Mouse (Mus musculus) 3T3-L1 (cell line): ENCODE measurements around the gene Pcp2.
"Not testable (repeated sequence)": the region's sequence is repeated elsewhere in the genome, so short reads cannot be mapped to it uniquely, and the experiment has no call there.

Source experiments
- DNase-seq: peaks from one replicate; pipeline ENCODE4 v3.0.0-alpha.2; 2015; ENCODE audit warnings: low read depth, low spot score

Pcp2 gene

DNA sequence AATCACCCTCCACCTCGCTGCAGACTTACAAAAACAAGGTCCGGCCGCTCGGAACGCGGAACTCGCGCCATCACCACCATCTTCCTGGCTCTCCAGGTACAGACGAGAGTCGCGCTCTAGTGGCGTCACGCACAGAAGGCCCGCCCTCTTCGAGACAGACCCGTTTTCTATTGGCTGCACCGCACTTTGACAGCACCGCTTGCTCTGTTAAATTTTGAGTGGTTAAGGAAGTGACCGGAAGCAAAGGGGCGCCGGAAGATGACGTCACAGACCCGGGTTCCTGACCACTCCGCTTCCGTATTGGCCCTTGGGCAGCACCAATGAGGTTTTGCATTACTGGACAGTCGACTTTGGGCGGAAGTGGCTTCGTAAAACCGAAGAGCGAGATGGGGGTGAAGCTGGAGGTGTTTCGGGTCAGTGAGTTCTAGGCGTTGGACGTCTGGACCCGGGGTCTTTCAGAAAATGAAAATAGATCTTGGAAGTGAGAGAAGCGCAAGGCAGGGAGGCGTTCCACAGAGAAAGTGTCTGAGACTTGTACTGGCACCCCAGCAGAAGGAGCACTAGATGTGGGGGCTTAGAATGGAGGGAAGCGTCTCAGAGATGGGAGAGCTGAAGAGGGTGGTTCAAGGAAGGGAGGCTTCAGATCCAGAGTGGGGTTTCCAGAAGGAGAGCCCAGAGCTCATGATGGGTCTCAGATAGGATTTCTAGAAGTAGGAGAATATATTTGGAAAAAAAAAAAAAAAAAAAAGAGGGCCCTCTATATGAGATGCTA, 4.0 kb downstream of the Pcp2 start, which contains the start of the genes Xab2 and Pet100:
Gene Xab2, minus strand, starts transcription at position 118 of the 772 bp plus-strand sequence.
Gene Pet100, plus strand, starts transcription at position 350 of the 772 bp plus-strand sequence.
- peak; percentile 100 for DNase-seq

DNA sequence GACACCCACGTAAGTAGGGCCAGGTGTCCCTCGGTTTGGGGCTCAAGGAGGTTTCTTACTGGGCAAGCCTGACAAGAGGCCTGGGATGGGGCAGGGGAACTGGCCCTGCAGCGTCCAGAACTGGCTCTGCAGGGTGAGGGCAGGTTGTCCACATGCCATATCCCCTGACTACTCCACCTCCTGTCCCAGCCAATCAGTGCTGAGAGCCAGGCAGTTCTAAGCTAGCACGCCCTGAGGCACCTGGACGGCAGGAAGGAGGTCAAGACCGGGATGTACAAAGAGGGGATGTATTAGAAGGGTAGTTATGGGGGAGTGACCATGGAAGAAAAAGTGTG, 15.6 kb downstream of the Pcp2 start:
- no peak for DNase-seq

DNA sequence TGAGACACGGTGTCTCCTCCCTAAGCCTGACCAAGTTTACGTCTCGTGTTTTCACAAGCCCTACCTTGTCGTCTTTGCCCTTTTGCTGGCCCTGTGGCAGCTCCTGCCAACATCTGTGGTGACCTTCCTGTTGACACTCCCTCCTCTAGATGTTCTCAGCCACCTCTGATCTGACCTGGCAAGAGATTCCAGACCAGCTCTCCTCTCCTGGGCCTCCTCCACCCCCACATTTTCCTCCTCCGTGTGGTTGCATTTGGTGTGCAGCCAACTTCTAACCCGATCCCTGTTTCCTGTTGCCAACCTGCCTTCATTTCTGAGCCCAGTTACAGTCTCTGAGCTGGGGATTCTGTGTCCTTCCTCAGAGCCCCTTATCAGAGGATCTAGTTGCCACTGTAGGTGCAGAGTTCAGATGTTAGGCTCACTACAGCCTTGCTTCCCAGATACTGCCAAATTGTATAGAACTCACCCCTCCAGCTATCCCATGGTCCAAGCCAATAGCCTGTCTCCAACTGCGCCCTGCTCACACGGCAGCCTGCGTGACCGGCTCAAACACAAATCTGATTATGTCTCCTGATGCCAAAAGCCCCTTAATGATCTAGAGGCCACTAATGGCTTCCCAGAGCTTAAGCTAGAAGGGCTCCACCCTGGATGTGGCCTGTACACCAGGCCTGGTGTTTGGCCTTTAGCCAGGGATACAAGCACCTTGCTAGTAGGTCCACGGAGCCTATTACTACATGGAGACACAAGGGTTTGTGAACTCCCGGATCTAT, 16.1 kb downstream of the Pcp2 start:
- peak; percentile 72 for DNase-seq

DNA sequence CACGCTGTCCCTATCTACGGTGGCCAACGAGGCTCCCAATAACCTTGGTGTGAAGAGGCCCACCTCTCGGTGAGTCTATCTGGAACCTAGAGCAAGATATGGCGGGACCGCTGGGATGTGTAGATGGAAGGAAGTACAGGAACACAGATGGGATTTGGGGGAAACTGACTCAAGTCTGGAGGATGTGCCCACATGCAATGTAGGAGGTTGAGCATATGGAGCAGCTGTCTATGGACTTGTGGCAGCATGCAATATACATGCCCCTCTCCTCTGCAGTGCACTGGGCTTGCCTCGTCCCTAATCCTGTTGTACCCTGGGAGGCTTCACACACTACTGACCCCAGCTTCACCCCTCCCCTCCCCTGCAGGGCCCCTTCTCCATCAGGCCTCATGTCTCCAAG, 17.5 kb downstream of the Pcp2 start:
- no peak for DNase-seq

DNA sequence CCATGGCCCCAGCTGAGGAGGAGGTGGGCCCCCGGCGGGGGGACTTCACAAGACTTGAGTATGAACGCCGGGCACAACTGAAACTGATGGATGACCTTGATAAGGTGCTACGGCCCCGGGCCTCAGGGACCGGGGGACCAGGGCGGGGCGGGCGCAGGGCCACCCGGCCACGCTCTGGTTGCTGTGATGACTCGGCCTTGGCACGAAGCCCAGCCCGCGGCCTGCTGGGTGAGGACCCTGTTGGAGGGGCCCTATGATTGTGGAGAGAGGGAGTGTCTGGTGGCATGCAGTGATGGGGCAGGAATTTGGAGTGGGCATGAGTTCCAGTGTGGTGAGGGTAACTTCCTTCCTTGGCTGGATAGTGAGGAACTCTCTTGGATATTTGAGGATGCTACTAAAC, 18.8 kb downstream of the Pcp2 start:
- no peak for DNase-seq

DNA sequence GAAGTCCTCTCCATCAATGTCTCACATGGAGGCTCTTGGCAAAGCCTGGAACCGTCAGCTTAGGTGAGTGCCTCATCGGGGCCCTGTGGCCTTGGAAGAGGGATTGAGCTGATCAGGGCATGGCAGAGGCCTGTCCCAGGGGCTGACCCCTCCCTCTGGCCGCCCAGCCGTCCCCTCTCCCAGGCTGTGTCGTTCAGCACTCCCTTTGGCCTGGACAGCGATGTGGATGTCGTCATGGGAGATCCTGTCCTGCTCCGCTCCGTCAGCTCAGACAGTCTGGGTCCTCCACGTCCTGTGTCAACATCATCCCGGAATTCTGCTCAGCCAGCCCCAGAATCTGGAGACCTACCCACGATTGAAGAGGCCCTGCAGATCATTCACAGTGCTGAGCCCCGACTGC, 21.9 kb downstream of the Pcp2 start:
- DNase-seq = no peak

DNA sequence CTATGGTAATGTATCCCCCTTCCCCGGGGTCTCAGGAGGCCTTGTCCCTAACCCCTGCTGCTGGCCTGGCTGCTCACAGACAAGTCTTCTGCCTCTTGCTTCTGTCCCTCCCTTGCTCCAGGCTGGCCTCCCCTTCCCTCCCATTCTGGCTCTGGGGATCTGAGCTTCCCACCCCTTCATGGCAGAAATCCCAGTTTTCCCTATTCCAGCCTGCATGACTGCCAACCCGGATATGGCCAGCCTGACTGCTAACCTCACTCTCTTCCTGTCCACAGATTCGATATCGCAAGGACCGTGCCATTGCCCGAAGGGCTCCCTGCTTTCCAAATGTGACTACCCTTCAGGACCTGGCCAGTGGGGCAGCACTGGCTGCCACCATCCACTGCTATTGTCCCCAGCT, 24.9 kb downstream of the Pcp2 start:
- DNase-seq = peak; percentile 48

DNA sequence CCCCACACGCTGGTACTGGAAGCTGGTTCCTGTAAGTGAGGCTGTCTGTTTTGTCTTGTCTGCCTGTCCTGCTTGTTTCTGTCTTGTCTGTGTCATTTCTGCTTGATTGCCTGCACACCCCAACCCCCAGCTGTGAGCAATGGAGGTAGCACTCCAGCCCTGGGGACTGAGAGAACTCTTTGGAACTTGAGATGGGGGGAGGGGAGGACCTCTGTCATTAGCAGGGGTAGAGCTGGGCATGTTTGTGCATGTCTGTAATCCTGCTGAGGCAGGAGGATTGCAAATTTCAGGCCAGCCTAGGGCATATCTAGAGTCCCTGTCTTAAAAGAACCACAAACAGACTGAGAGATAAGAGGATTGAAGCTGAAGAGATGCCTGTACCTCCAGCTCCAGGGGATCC, 26.1 kb downstream of the Pcp2 start:
- DNase-seq = no peak

DNA sequence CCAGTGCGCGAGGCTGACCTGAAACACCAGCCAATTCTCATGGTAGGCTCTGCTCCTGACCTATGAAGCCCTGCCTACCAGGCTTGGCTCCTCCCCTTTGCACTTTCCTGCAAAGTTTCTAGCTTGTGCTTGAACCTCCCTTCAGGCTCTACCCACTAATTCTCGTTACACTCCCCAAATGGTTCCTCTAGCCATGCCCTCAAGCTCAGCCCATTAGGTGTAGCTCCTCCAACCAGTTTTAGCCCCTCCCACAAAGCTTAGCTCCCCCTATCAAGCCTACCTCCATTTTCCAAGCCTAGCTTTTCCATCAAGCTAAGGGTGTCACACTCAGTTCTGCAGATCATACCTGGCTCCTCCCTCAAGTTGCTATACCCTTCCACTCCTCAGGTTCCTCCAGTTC, 27.3 kb downstream of the Pcp2 start:
- DNase-seq = no peak

DNA sequence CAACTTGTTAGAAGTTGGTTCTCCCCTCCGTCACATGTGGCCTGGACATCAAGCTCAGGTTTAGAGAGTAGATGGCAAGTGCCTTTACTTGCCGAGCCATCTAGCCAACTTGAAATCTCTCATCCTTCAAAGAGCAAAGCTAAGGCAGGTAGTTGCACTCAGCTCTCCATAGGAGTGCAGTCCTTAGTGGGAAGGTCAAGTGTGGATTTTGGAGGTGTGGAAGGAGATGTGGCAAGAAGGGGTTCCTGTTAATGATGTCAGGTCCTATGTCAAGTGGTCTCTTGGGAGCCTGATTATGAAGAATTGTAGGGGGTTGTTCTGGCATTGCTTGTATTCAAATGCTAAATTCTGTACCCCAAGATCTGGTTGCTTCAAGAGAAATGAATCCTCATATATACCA, 30.9 kb downstream of the Pcp2 start:
- no peak for DNase-seq

DNA sequence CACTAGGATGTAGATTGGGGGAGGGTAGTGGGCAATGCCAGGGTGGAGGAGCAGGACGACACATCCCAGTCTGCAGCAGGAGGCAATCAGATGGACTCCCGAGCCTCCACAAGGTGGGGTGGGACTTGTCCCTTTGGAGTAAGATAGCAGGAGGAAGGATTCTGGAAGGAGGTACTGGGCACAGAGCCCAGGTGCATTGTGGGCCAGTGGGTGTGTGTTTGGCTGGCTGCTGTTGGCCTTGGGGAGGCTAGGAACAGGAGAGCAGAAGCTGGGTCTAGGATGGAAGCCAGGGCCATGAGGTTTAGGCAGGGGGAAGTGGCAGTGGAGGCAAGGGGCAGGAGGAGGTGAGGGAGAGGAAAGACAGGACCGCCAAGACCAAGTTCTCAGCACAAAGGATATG, 31.9 kb downstream of the Pcp2 start:
- DNase-seq = peak; percentile 33

DNA sequence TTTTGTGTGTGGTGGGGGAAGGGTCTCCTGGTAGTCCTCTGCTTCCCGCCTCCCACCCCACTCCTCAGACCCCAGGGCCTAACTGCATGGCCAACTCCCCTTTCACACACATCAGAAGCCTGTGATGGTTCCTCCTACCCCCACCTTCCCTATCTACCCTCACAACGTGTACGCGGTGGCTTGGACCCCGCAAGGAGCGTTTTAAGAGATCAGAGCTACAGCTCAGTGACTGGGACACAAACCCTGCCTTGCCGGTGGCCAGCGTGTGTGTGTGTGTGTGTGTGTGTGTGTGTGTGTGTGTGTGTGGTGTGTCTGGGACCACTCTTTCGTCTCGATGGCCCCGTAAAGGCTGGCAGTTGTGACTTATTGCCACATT, 37.1 kb downstream of the Pcp2 start:
- no peak for DNase-seq

DNA sequence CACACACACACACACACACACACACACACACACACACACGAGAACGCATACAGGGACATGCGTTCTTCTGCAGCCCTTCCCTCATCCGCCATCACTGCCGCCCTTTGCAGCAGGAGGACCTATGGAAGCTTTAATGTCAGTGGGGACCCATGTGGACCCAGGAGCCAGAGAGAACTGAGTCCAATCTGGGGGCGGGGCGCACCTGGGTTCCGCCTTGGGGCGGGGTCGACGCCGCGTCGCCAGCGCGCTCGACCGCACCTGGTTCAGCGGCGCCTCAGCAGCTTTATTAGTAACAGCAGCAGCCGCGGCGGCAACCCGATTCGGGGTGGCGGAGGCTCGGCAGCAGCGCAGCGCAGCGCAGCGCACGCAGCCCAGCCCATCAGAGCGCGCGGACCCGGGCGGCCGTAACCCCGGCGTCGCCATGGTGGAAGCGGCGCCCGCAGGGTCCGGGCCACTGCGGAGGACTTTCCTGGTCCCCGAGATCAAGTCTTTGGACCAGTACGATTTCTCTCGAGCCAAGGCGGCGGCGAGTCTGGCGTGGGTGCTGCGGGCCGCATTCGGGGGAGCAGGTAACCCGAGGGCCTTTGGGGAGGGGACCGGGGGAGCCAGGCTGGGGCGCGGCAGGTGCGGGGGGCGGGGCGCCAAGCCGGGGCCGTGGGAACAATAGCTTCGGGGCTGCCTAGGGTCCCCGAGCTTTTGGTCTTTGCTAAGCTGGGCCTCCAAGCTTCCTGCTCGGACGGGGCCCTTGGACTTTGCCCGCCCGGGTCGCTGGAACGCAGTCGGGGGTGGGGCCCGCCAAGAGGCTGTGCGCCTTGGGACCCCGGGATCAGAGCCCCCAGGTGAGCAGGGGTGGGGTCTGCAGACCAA, 37.7 kb downstream of the Pcp2 start:
- DNase-seq = no peak

DNA sequence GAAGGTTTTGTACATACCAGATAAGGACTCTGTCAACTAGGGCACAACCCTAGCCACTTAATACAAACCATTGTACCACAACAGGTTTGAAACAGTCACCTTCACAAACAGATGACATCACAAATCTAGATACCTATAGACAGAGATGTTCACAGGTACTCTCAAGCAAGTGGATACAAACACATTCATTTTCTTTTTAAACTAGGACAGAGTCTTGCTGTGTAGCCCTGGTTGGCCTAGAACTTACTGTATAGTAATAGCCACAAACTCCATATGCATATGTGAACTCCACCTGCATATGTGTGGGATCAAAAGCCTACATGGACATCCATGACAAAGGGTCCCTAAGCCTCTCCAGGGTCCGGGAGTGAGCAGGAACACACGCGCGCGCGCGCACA, 38.4 kb downstream of the Pcp2 start, which contains the start of gene Camsap3:
Gene Camsap3, plus strand, starts transcription at position 301 of the 398 bp plus-strand sequence.
- no peak for DNase-seq

DNA sequence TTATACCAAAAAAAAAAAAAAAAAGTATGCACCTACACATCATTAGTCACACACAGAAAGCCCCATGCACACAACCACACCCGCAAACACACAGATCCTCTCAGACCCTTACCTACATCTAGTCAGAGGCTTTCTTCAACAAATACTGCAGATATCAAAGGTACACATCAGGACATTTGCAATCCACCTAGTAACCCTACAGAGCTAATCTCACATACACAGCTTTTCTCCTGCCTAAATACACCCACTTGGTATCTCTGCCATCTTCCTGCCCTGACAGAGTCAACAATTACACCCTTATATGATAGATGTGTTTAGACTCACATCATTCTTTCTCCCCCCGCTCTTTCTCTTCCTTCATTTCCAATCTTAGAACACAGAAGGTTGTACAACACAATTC, 38.9 kb downstream of the Pcp2 start:
- no peak for DNase-seq

DNA sequence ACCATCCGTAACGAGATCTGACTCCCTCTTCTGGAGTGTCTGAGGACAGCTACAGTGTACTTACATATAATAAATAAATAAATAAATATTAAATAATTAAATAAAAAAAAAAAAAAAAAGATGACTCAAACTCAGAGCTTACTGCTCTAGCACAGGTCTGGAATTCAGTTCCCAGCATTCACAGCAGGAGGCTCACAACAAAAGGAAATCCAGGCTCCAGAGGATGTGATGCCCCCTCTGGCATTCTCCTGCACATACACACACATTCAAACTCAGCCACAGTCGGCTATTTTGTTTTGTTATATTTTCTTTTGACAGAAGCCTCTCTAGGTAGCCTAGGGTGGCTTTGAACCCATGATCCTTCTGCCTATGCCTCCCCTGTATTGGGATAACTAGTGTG, 43.4 kb downstream of the Pcp2 start:
- DNase-seq = not testable (repeated sequence)

DNA sequence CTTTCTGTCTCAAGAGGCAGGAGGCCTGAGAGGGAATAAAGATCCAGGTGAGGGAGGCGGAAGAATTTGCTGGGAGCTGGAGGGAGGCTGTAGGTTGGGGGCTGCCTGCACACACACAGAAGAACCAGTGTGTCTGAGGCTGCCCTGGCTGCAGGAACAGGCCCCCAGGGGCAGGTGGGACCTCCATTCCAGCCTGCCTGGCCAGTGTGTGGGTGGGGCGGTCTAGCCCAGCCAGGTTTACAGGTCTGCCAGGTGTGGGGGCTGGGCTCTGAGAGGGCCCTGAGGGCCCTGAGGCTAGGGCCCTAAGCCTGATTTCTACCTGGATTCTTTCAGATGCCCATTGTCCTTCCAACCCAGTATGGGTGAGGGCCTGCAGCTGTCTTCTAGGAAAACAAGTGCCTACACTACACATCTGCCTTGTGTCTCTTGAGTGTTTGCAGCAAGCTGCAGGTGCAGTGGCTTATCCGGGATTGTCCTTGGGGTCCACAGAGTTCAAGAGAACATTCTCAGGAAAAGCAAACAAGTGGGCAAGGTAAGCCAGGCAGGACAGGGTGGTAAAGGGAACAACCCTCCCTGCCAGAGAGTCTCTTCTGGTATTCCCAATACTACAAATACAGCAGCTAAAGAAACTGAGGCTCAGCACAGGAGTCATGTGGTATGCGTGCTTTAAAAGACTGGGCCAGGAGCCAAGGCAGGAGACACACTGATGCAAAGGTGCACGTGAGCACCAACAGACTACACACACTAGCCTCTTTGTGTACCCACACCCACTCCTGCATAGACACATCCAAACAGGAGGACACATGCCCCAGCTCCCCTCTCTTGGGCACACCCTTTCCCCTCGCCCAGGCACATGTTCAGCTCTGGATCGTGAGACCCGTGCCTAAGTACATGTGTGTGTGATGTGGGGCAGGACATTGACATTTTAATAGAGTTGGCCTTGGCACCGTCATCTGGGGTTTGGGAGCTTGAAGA, 45.7 kb downstream of the Pcp2 start:
- DNase-seq = no peak

DNA sequence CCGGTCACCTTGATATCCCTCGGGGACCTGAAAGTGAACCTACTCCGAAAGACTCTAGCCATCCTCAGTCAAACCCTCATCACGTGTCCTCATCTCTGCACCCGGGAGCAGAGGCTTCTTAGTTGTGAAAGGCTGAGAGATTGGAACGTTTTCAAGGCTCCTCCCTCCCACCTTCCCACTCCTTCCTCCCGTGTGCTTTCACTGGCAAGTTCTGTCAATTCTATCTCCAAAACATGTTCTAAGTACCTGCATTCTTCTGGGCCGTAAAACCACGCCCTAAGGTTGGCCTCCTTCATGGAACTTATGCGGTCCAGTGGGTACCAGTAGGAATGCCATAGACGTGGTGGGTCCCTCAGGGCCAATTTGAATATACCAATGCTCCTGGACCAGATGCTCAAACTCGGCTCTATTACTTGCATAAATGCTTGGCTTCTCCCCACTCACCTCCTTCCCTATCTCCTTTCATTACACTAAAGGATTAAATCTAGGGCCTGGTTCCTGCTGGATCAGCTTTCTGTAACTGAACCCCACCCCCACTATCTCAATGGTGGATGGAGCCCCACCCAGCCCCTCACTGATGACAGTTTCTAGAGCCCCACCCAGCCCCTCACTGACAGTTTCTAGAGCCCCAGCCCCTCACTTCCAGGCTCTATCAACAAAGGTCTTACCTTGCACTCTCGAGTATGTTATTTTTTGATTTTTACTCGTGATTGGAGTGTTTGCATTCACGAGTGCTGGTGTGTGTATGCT, 49.0 kb downstream of the Pcp2 start:
- no peak for DNase-seq

DNA sequence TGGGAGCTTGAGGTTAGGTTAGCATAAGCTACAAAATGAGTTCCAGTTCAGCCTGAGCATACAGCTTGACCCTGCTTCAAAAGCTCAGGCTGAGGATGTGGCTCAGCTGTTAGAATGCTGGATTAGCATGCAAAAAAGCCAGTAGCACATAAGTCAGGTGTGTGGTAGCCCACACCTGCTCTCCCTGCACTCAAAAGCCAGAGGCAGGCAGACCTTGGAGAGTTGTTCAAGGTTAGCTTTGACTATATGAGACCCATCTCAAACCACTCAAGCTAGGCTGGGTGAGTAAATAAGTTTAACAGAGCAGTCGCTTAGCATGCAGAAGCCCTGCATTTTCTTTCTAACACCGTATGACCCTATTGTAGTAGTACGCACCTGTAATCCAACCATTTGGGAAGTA, 50.8 kb downstream of the Pcp2 start:
- DNase-seq = no peak
